Mouse (Mus musculus) lung, adult 2 months (tissue): ENCODE data around the gene Spag7. TPM values are rescaled to one million over a fixed set of nuclear protein-coding genes. Genes with fewer than 3 reads are reported as not detected.

ENCODE experiments used
- DNase-seq: peaks from one replicate; pipeline ENCODE4 v3.0.0; 2022
- H3K4me1 ChIP-seq: fragments of 200-500 bp; 2 replicates; pipeline ENCODE4 v1.6.1; 2011; ENCODE audit warnings: low read length; ENCODE audit not compliant: control insufficient read depth, insufficient read depth
- H3K4me3 ChIP-seq: fragments of 200-500 bp; replicated peaks from 2 replicates; pipeline ENCODE3; 2011; ENCODE audit warnings: low read depth, mild to moderate bottlenecking, control low read depth, low read length; ENCODE audit errors: extremely low read depth
- CTCF ChIP-seq: fragments of 200-500 bp; IDR thresholded peaks from 2 replicates; pipeline ENCODE4 v1.5.1; 2011; ENCODE audit warnings: mild to moderate bottlenecking, low read length, control low read depth; ENCODE audit not compliant: insufficient read depth
- POLR2A ChIP-seq: fragments of 200-500 bp; IDR thresholded peaks from 2 replicates; pipeline ENCODE4 v1.6.1; 2011; ENCODE audit warnings: low read depth, mild to moderate bottlenecking, control low read depth, low read length, borderline replicate concordance; ENCODE audit errors: extremely low read depth
- WGBS: fragments of 180-500 bp; shearing (Covaris S2); methylation state at CpG from one replicate; pipeline ENCODE4 v1.1.7; 2018; 5-methylcytosine and 5-hydroxymethylcytosine counted together
- polyA plus RNA-seq: library from polyadenylated mRNA; depleted of rRNA; stranded (reverse); fragments of >200 nt; gene quantifications from 2 replicates; pipeline ENCODE4 v1.2.3, GENCODE M21; 2012

Spag7 gene
- polyA plus RNA-seq, 1 experiment, result 39.0 TPM

- DNase-seq, result no peak
- peaks cover 4% of the 10 kb centered on the region; the same call in 1 of the 2 replicates for H3K4me1 ChIP-seq
- TF ChIP-seq POLR2A (no peak), CTCF (no peak)
- no peak overlapping the region for H3K4me3 ChIP-seq
- 90% methylated on average over 8 of the region's 8 CpGs for WGBS
Measured at GRCm38 (mm10) chr11:70663101-70663500, 6.1 kb downstream of the Spag7 start.

- no peak for DNase-seq
- TF ChIP-seq CTCF (no peak), POLR2A (no peak)
- Histone ChIP-seq H3K4me3 (no peak overlapping the region), H3K4me1 (peaks cover 7% of the 10 kb centered on the region; the same call in 1 of the 2 replicates)
- 84% methylated on average over 8 of the region's 8 CpGs for WGBS
Measured at GRCm38 (mm10) chr11:70660571-70660970, 8.6 kb downstream of the Spag7 start.

- no peak for DNase-seq
- WGBS, result 67% methylated on average over 8 of the region's 8 CpGs
- TF ChIP-seq POLR2A (no peak), CTCF (no peak)
- Histone ChIP-seq H3K4me3 (no peak overlapping the region), H3K4me1 (peaks cover 9% of the 10 kb centered on the region; the same call in 1 of the 2 replicates)
Measured at GRCm38 (mm10) chr11:70658942-70659341, 10.3 kb downstream of the Spag7 start.

- WGBS, result 65% methylated on average over 5 of the region's 5 CpGs
- no peak for DNase-seq
- TF ChIP-seq POLR2A (no peak), CTCF (no peak)
- Histone ChIP-seq H3K4me1 (peaks cover 9% of the 10 kb centered on the region; the same call in 1 of the 2 replicates), H3K4me3 (no peak overlapping the region)
Measured at GRCm38 (mm10) chr11:70658521-70658920, 10.7 kb downstream of the Spag7 start.

- no peak overlapping the region for H3K4me3 ChIP-seq
- peaks cover 9% of the 10 kb centered on the region for H3K4me1 ChIP-seq
- DNase-seq, result no peak
- TF ChIP-seq POLR2A (no peak), CTCF (no peak)
- WGBS, result 68% methylated on average over 9 of the region's 9 CpGs
Measured at GRCm38 (mm10) chr11:70657991-70658390, 11.2 kb downstream of the Spag7 start.

GRCm38 (mm10) chr11:70657573-70657972, 11.6 kb downstream of the Spag7 start:
- H3K4me3 ChIP-seq, result no peak overlapping the region
- WGBS, result 50% methylated on average over 6 of the region's 6 CpGs
- H3K4me1 ChIP-seq, result peaks cover 13% of the 10 kb centered on the region
- DNase-seq, result no peak
- no peak for TF ChIP-seq POLR2A
- TF ChIP-seq CTCF, result no peak

GRCm38 (mm10) chr11:70656964-70657363, 12.3 kb downstream of the Spag7 start, which contains the start of gene Eno3:
Eno3 (plus strand) TSS chr11:70657202.
- 50% methylated on average over 3 of the region's 3 CpGs for WGBS
- H3K4me1 ChIP-seq, result peaks cover 17% of the 10 kb centered on the region
- no peak for DNase-seq
- peak within 1 kb of the TSS; percentile 61 for H3K4me3 ChIP-seq
- no peak for TF ChIP-seq POLR2A
- TF ChIP-seq CTCF, result no peak

- TF ChIP-seq CTCF, result no peak
- no peak for TF ChIP-seq POLR2A
- Histone ChIP-seq H3K4me1 (peaks cover 18% of the 10 kb centered on the region), H3K4me3 (peak overlapping the region; percentile 61)
- no peak for DNase-seq
- WGBS, result 38% methylated on average over 16 of the region's 16 CpGs
Measured at GRCm38 (mm10) chr11:70656456-70656927, 12.7 kb downstream of the Spag7 start.

- Histone ChIP-seq H3K4me3 (peak overlapping the region; percentile 66), H3K4me1 (peaks cover 21% of the 10 kb centered on the region)
- TF ChIP-seq POLR2A (no peak), CTCF (no peak)
- WGBS, result 3% methylated on average over 59 of the region's 61 CpGs
- peak; percentile 79 for DNase-seq
Measured at GRCm38 (mm10) chr11:70655571-70656455, 13.4 kb downstream of the Spag7 start.
